Mouse (Mus musculus) midbrain, embryonic 10.5 days (tissue): ENCODE results near the gene Fam71e1. TPM values are rescaled to one million over a fixed set of nuclear protein-coding genes. Genes with fewer than 3 reads are reported as not detected.

Experiments
- DNase-seq: peaks from one replicate; pipeline ENCODE4 v3.0.0-alpha.2; 2017; ENCODE audit warnings: low spot score
- H3K27ac ChIP-seq: fragments of 300-500 bp; sonication (generic); replicated peaks from 2 replicates; pipeline ENCODE4 v1.5.1; 2016; ENCODE audit warnings: mild to moderate bottlenecking
- H3K27me3 ChIP-seq: fragments of 300-500 bp; sonication (generic); 2 replicates; pipeline ENCODE4 v1.6.1; 2016; ENCODE audit warnings: low read depth, mild to moderate bottlenecking; ENCODE audit not compliant: poor library complexity, severe bottlenecking
- H3K36me3 ChIP-seq: fragments of 300-500 bp; sonication (generic); 2 replicates; pipeline ENCODE4 v1.6.1; 2016; ENCODE audit warnings: mild to moderate bottlenecking, moderate library complexity
- H3K4me1 ChIP-seq: fragments of 300-500 bp; sonication (generic); 2 replicates; pipeline ENCODE4 v1.6.1; 2016
- H3K4me3 ChIP-seq: fragments of 300-500 bp; sonication (generic); 2 replicates; pipeline ENCODE4 v1.5.1; 2016; ENCODE audit warnings: mild to moderate bottlenecking, moderate library complexity
- H3K9me3 ChIP-seq: fragments of 300-500 bp; sonication (generic); replicated peaks from 2 replicates; pipeline ENCODE4 v1.6.1; 2016; ENCODE audit warnings: mild to moderate bottlenecking
- WGBS: fragments of 180-500 bp; shearing (Covaris S2); methylation state at CpG from one replicate; pipeline ENCODE4 v1.1.7; 2016; 5-methylcytosine and 5-hydroxymethylcytosine counted together
- polyA plus RNA-seq: library from polyadenylated mRNA; unstranded; fragments of >200 nt; fragmentation: Nextera tagmentation; extraction: Ambion mirVana; gene quantifications from 2 replicates; pipeline ENCODE4 v1.2.1, GENCODE M21; 2016

The Fam71e1 gene
- polyA plus RNA-seq, 1 experiment from 2014 or later: 20.5 TPM

DNA sequence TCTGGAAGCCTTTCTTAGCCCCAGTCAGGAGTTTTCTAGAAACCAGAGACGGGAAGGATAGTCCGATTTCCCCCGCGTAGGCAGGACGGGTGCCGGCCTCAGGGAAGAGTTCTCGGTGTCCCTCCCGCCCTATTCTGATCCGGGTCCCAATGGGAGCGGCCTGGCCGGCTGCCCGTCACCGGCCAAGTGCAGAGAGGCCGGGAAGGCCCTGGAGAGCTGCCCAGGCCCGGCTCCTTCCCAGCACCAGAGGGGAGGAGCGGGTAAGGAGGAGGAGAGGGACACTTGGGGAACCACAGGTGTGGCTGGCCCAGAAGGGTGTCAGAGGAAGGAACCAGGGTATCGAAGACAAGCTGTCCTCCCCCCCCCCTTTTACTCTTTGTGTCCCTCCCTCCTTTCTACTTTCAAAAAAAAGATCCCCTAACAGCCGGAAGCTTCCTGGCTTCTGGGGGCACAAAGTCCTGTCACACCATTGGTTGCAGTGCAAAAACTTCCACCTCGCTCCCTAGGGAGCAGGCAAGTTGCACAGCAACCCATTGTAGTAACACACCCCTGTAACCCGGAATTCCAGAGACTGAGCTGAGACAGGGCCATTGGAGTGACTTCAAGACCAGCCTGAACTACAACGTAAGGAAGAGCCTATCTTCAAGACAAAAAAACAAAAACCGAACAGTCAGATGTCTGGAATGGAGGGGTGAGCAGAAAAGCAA is 28.9 kb downstream of the Fam71e1 start:
- Histone ChIP-seq H3K4me3 (peak overlapping the region; percentile 9; the same call in 1 of the 2 replicates), H3K36me3 (no peaks in the 10 kb centered on the region), H3K9me3 (no peaks in the 10 kb centered on the region), H3K27ac (peak overlapping the region; percentile 49), H3K27me3 (peaks cover 98% of the 10 kb centered on the region), H3K4me1 (peaks cover 35% of the 10 kb centered on the region)
- DNase-seq: no peak
- WGBS: 21% methylated on average over 22 of the region's 22 CpGs

DNA sequence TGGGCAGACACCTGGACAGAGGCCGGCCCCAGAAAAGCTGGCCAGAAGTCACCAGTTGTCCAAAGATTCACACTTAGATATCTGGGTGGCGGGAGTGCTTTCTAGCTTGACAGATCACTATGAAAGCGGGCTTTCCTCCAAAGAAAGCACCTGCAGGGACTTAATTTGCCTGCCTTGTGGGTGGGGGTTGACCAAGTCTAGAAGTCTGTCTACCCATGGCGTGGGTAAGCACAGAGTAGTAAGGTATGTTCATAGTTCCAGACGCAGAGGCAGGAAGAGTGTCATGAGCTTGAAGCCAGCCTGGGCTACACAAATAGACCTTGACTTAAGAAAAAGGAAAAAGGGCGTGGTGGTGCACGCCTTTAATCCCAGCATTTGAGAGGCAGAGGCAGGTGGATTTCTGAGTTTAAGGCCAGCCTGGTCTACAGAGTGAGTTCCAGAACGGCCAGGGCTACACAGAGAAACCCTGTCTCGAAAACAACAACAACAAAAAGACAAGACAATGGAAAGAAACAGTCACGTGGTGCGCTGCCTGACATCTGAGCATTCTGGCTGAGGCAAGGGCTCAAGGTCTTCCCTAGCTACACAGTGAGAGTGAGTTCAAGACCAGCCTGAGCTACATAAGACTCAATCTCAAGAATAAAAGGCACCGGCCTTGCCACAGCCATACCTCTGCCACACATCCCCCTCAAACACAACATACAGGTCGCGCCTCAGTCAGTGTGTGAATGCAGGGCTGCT is 30.2 kb downstream of the Fam71e1 start:
- DNase-seq: no peak
- 88% methylated on average over 14 of the region's 14 CpGs for WGBS
- no peak overlapping the region for H3K4me3 ChIP-seq
- H3K4me1 ChIP-seq: peaks cover 29% of the 10 kb centered on the region
- no peaks in the 10 kb centered on the region for H3K9me3 ChIP-seq
- peaks cover 88% of the 10 kb centered on the region for H3K27me3 ChIP-seq
- H3K27ac ChIP-seq: no peak overlapping the region
- no peaks in the 10 kb centered on the region for H3K36me3 ChIP-seq

DNA sequence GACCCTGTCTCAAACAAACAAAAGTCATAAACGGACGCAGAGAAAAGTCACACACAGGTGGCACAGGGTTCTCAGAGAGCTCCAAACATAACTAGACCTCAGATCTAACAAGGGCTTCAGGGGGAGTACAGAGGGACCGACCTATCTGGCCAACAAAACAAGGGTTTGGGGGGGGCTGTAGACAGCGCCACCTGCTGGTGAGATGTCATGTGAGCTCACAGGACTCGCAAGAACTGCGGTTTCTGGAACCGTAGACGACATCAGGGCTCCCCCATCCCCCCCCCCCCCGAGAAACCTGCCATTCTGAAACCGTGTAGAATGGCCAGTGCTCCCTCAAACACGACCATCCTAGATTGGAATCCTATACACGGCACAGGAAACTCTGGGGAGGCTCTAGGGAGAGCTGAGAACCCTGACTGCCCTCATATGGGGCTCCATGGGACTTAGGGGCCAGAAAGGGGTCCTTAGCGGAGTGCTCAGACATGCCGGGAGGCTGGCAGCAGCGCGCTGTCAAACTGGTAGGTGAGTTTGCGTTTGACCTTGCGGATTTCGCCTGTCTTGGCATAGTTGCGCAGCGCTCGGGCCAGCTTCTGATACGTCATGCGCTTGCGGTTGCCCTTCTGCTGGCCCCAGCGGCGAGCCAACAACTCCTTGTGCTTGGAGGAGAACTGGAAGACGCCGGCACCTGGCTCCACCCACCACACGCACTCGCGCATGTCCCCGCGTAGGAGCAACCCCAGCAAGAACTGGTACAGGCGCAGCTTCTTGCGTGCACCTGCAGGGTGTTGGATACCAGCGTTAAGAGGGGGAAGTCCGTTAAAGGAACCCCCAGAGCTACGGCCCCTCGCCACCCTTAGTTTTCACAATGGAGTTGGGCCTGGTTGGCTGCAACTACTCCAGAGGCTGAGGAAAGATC is 31.4 kb downstream of the Fam71e1 start:
- peaks cover 24% of the 10 kb centered on the region for H3K4me1 ChIP-seq
- peaks cover 76% of the 10 kb centered on the region for H3K27me3 ChIP-seq
- peak; percentile 74 for DNase-seq
- no peaks in the 10 kb centered on the region for H3K9me3 ChIP-seq
- H3K27ac ChIP-seq: peak overlapping the region; percentile 59; the same call in 1 of the 2 replicates
- peak overlapping the region; percentile 53 for H3K4me3 ChIP-seq
- 7% methylated on average over 40 of the region's 40 CpGs for WGBS
- peaks cover 6% of the 10 kb centered on the region for H3K36me3 ChIP-seq

DNA sequence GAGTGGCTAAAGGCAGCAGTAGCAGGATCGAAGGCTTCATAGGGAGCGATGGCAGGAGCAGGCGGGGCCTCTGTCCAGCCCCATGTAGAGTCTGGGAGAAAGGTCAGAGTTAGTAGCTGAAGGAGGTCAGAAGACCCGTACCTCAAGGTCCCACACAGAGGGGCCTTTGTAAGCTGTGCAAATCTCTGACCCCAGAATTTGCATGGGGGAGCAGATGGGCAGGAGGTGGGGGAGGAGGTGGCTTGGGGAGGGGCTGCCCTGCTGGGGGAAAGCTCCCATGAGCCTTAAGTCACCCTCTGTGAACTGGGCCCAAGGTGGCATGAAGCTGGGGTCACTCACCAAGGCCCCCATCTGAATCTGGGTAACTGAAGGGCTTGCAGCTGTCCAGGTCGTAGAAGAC is 33.1 kb downstream of the Fam71e1 start:
- Histone ChIP-seq H3K4me3 (no peak overlapping the region), H3K27me3 (peaks cover 58% of the 10 kb centered on the region), H3K9me3 (no peaks in the 10 kb centered on the region), H3K36me3 (peaks cover 24% of the 10 kb centered on the region), H3K4me1 (peaks cover 24% of the 10 kb centered on the region), H3K27ac (no peak overlapping the region)
- WGBS: 64% methylated on average over 5 of the region's 5 CpGs
- DNase-seq: no peak

DNA sequence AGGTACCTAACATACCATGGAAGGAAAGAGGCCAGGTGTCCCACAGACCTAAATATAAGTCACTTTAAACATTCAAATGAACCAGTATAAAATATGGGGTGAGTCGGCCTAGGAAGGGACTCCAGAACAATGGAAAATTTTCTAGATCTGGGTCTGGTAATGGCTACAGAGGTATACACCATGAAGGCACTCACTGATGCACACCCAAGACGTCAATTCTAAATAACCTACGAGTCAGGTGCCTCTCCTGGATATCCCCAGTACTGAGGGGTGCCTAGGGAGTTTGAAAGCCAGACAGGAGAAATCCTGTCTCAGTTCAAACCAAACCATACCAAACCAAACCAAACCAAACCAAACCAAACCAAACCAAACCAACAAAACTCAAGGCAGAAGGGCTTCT is 34.1 kb downstream of the Fam71e1 start:
- WGBS: 75% methylated on average over 3 of the region's 3 CpGs
- no peak overlapping the region for H3K27ac ChIP-seq
- peaks cover 34% of the 10 kb centered on the region for H3K36me3 ChIP-seq
- peaks cover 14% of the 10 kb centered on the region for H3K4me1 ChIP-seq
- no peaks in the 10 kb centered on the region for H3K9me3 ChIP-seq
- H3K4me3 ChIP-seq: no peak overlapping the region
- peaks cover 48% of the 10 kb centered on the region for H3K27me3 ChIP-seq
- DNase-seq: no peak

DNA sequence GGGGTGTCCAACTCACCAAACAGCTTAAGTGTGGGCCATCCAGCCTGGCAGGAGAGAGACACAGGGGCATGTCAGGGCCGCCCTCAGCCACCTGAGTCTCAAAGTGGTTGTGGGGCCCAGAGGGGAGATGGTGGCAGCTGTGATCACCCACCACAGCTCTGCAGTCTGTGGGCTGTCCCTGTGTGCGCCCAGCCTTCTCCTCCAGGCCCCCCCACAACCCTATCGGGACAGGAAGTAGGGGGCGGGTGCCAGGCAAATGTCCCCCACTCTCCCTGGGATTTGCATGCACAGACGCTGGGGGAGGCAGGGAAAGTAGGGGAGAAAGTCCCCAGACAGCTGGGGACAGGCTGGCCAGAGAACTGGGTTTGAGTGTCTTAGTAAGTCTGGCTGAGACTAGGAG is 34.8 kb downstream of the Fam71e1 start:
- no peak for DNase-seq
- Histone ChIP-seq H3K9me3 (no peaks in the 10 kb centered on the region), H3K27me3 (peaks cover 41% of the 10 kb centered on the region), H3K36me3 (peaks cover 41% of the 10 kb centered on the region), H3K4me1 (peaks cover 13% of the 10 kb centered on the region), H3K4me3 (no peak overlapping the region), H3K27ac (no peak overlapping the region)
- WGBS: 61% methylated on average over 5 of the region's 5 CpGs

DNA sequence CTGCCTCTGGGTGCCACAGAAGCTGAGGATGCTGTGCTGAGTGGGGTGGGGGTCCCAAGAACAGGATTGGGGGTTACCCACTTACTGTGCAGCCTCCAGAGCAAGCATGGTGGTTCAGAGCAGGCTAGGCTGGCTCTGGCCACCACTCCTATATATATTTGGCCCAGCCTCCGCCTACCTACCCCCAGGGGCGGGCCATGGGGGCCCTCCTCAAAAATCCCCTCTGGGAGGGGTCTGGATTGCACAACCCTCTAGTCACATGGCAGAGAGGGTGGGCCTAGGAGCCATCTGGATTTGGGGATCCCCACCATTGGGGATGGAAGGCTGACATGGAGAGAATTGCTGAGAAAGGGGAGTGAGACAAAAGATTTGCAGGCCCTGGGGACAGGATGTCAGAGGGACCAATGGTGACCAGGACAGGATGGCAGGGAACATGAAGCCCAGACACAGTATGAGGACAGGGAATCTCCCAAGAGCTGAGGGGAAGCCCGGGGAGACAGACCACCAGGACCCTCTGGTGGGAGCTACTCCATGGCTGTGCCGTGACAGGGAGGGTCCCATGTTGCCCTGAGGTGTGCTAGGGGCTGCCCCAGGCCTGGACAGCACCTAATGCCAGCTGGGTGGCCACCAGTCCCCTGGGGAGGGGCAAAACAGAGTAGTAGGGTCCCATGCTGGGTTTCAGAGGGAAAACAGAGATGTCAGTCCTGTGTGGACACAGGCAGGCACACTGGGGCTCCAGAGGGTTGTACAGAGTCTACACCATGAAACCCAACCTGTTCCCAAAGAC is 35.8 kb downstream of the Fam71e1 start, which contains the start of gene Spib:
Gene Spib, minus strand, starts transcription at position 126 of the 787 bp plus-strand sequence.
- no peak within 1 kb of the TSS for H3K4me3 ChIP-seq
- no peaks in the 10 kb centered on the region for H3K9me3 ChIP-seq
- H3K27me3 ChIP-seq: peaks cover 32% of the 10 kb centered on the region
- peaks cover 50% of the 10 kb centered on the region for H3K36me3 ChIP-seq
- 82% methylated on average over 4 of the region's 4 CpGs for WGBS
- H3K27ac ChIP-seq: no peak within 1 kb of the TSS
- H3K4me1 ChIP-seq: peaks cover 13% of the 10 kb centered on the region
- DNase-seq: no peak

DNA sequence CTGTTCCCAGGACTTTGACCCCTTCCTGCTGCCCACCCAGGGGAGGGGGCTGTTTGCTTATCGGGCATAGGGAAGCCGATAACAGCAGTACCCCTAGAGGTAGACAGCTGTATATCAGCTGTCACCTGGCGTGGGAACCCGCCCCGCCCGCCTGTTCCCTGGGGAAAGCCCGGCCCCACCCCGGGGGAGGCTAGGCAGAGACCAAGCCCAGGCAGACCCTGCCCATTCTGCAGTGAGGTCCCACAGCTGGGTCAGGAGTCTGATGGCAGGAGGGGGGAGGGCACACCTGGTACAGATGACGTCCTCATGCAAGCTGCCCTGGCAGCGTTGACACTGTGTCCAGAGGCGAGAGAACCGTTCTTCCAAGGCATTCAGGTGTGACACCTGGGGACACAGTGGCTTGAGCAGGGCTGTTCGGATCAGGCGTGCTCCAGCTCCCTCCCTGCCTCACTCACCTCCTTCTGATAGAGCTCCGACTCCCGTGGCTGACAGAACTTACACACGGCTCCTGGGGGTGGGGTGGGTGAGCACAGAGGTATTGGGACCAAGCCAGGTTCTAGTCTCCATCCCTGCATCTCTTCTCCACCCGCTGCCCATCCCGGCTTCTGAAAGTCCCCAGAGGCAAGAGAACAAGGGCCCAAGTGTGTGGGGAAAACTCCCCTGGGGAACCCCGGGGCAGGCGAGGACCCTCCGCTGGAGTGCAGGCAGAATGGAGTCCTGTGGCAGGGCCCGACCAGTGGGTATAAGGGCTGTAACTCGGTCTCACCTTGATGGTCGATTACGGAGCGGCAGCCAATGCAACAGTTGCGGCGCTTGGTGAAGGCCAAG is 36.8 kb downstream of the Fam71e1 start:
- peaks cover 22% of the 10 kb centered on the region for H3K27me3 ChIP-seq
- H3K27ac ChIP-seq: no peak overlapping the region
- DNase-seq: no peak
- no peak overlapping the region for H3K4me3 ChIP-seq
- peaks cover 6% of the 10 kb centered on the region for H3K4me1 ChIP-seq
- peaks cover 60% of the 10 kb centered on the region for H3K36me3 ChIP-seq
- WGBS: 88% methylated on average over 29 of the region's 29 CpGs
- H3K9me3 ChIP-seq: no peaks in the 10 kb centered on the region

DNA sequence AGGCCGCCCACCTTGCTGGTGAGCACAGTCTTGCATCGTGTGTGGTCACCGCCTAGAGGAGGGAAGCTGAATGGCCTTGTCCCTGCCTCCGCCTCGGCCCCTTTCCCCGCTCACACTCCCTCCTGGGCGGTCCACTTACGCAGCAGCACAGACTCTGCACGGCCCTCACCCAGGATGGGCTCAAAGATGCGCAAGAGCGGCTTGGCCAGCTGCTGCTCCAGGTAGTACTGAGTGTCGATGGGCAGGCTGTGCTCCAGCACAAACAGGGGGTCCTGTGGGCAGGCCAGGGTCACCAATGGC is 37.3 kb downstream of the Fam71e1 start:
- H3K4me3 ChIP-seq: no peak overlapping the region
- peaks cover 4% of the 10 kb centered on the region; the same call in 1 of the 2 replicates for H3K4me1 ChIP-seq
- DNase-seq: no peak
- WGBS: 82% methylated on average over 12 of the region's 12 CpGs
- no peaks in the 10 kb centered on the region for H3K9me3 ChIP-seq
- H3K36me3 ChIP-seq: peaks cover 66% of the 10 kb centered on the region
- no peak overlapping the region for H3K27ac ChIP-seq
- peaks cover 16% of the 10 kb centered on the region for H3K27me3 ChIP-seq

DNA sequence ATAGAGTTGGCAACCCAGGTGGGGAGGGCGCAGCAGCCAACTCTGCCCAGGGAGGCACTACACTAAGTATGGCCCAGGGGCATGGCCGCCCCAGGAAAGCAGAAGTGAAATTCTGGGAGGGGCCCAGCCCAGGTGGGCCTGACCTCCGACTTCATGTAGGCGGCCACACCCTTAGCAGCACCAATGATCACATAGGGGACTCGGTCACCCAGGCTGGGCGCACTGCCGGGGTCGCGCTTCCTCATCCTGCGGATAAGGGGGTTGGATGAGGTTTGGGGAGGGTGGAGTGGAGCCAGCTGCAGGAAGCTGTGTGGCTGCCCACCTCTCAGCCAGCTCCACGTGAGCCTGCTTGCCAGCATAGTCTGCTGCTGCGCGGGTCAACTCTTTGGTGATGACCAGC is 37.9 kb downstream of the Fam71e1 start:
- Histone ChIP-seq H3K36me3 (peaks cover 71% of the 10 kb centered on the region), H3K9me3 (no peaks in the 10 kb centered on the region), H3K4me3 (no peak overlapping the region), H3K4me1 (peaks cover 3% of the 10 kb centered on the region; the same call in 1 of the 2 replicates), H3K27me3 (peaks cover 11% of the 10 kb centered on the region), H3K27ac (no peak overlapping the region)
- 94% methylated on average over 13 of the region's 13 CpGs for WGBS
- DNase-seq: no peak

DNA sequence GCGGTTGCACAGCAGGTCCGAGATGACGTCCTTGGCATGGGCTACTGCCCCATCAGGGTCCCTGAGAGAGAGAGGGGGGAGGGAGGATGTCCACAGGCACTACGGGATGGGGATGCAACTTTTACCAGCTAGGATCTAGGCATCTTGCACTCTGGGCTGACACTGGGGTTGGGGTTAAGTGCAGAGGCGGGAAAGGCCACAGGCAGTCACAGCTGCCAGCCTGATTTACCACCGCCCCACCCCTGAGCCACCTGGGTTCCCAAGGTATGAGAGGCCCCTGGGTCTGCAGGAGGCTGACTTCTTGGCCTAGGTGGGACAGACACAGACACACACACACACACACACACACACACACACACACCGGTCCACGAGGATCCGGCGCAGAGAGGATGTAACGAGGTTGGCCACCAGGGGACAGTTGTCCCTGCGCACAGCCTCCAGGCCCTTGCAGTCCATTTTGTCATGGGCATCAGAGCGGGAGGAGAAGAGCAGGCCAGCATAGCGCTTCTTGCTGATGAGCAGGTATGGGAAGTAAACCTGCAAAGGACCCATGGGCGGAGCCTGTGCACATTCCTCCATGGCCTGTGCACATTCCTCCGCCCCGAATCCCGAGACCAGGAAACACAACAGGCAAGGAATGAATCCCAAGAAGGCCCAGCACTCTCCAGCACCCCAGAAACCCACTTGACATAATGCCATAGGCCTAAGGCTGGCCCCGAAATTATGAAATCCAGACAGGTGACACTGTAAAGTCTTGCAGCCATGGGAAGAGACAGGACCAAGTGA is 38.5 kb downstream of the Fam71e1 start:
- no peaks in the 10 kb centered on the region for H3K4me1 ChIP-seq
- peaks cover 5% of the 10 kb centered on the region; the same call in 1 of the 2 replicates for H3K27me3 ChIP-seq
- no peaks in the 10 kb centered on the region for H3K9me3 ChIP-seq
- WGBS: 90% methylated on average over 19 of the region's 19 CpGs
- no peak overlapping the region for H3K27ac ChIP-seq
- H3K4me3 ChIP-seq: no peak overlapping the region
- DNase-seq: no peak
- peaks cover 78% of the 10 kb centered on the region for H3K36me3 ChIP-seq
